Mouse (Mus musculus) embryonic fibroblast, embryonic 13.5 days (primary cell): ENCODE results near the gene Slc22a23.
"Not testable (repeated sequence)": the region's sequence is repeated elsewhere in the genome, so short reads cannot be mapped to it uniquely, and the experiment has no call there.

Source experiments
- CTCF ChIP-seq: IDR thresholded peaks from 2 replicates; pipeline ENCODE4 v1.5.1; 2011; ENCODE audit warnings: mild to moderate bottlenecking, control low read depth, low read length, moderate library complexity, borderline replicate concordance; ENCODE audit not compliant: insufficient read depth
- POLR2A ChIP-seq: IDR thresholded peaks from 2 replicates; pipeline ENCODE4 v1.6.1; 2011; ENCODE audit warnings: low read depth, mild to moderate bottlenecking, control low read depth, low read length, moderate library complexity

DNA sequence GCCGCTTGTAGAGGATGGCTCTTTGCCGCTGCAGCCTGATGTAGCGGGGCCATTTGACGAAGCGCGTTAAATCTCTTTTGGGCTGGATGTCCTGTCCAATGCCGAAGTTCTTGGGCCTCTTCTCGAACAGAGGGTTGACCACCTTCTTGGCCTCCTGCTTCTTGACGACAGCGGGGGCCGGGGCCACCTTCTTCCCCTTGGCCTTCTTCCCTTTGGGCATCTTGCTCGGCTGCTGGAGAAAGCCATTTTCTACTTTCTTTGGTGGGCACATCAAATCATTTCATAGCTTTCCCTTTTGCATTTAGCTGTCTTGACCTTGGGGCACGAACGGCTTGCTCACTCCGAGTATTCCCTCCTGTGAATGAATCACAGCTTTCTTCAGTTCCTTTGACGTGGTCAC, 49.3 kb upstream of the Slc22a23 start:
- TF ChIP-seq CTCF, POLR2A: not testable (repeated sequence)
